Mouse (Mus musculus): ENCODE data around the gene Dhdh.
A peak's percentile ranks its signal among the peaks of the same experiment; 100 is the strongest.
"Not testable (repeated sequence)": the region's sequence is repeated elsewhere in the genome, so short reads cannot be mapped to it uniquely, and the experiment has no call there.

Gene Dhdh

DNA sequence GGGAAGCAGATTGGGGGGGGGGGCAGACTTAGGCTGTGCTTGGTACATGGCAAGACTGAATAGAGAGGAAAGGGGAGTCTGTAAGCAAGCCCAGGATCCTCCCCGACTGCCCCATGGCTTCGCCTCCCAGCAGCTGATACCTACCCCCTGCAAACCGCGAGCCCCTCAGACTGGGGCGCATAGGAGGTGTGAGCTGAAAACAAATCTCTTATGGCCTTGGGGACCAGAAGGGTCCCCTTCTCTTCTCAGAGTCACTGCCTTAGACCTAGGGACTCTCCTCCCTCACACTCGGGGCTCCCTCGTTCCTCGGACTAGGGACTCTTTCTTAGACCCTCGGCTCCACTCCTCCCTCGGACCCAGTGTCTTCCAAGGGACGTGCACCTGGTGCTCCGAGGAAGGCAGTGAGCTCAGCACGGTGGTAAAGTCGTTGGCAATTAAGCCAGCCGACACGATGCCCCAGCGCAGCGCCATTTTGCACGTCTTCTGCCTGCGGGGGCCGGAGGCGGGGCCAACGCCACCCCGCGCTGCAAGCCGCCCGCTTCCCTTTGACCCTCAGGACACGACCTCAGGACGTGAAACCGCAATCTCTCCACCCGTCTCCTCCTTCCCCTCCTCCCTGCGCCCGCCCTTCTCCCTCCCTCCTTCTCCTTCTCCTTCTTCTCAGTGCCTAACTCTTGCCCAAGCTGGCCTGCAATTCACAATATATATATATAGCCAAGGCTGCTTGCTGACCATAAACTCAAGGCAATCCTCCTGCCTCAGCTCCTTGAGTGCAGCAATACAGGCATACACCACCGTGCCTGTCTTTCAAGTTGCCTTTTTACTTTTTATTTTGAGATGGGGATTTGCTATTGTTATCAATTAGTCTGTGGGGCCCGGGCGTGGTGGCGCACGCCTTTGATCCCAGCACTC, at the start of gene Dhdh:
TSS of gene Dhdh (minus strand) at position 513 of the 912 bp plus-strand sequence.
- peak; percentile 51 for DNase-seq

DNA sequence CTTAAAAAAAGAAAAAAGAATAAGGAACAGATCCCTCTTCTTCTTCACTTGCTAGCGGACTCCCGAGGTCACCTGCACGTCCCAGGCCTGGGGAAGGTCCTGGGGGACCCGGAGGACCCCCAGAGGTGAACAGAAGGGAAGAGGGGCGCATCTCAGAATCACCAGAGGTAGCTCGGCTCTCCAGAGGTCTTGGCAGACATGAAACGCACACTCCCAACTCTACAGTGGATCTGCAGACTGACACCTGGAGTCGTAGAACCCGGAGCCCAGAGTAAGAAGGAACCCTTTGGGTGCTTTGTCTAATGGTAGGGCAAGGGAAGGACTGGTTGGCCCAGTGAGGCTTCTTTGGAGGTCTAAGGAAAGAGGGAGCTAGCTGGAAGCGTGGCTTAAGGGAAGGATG, 49.0 kb upstream of the Dhdh start:
- DNase-seq, result no peak

- DNase-seq, result no peak
Observed at GRCm38 (mm10) chr7:45535676-45536075, 47.1 kb upstream of the Dhdh start.

DNA sequence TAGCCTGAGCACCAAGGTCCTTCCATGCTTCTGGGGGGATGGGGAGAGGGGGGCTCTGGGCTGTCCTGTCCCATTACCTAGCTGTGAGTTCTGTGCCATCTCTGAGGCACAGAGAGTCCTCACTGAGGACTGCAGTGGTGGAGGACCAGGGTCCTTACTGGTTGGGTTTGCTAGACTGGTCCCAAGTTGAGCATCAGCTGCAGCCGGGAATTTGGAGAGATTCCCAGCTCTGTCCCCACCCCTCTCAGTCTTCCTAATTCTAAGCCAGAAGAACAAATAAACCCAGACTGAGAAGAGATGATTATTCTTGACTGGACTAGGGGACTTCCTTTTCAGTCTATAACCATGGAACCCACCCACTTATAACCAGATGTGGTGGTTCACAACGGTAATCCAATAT, 42.0 kb upstream of the Dhdh start:
- no peak for DNase-seq

- no peak for DNase-seq
Observed at GRCm38 (mm10) chr7:45529461-45529860, 40.9 kb upstream of the Dhdh start.

DNA sequence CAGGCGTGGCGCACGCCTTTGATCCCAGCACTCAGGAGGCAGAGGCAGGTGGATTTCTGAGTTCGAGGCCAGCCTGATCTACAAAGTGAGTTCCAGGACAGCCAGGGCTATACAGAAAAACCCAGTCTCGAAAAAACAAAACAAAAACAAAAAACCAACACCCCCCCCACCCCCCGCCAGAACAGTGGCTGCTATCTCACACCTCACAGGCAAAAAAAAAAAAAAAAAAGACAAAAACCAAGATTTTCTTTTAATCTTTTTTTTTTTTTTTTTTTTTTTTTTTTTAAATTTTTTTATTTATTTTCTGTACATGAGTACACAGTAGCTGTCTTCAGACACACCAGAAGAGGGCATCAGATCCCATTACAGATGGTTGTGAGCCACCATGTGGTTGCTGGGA, 38.6 kb upstream of the Dhdh start:
- not testable (repeated sequence) for DNase-seq

GRCm38 (mm10) chr7:45526474-45527120, 38.0 kb upstream of the Dhdh start:
- no peak for DNase-seq

DNA sequence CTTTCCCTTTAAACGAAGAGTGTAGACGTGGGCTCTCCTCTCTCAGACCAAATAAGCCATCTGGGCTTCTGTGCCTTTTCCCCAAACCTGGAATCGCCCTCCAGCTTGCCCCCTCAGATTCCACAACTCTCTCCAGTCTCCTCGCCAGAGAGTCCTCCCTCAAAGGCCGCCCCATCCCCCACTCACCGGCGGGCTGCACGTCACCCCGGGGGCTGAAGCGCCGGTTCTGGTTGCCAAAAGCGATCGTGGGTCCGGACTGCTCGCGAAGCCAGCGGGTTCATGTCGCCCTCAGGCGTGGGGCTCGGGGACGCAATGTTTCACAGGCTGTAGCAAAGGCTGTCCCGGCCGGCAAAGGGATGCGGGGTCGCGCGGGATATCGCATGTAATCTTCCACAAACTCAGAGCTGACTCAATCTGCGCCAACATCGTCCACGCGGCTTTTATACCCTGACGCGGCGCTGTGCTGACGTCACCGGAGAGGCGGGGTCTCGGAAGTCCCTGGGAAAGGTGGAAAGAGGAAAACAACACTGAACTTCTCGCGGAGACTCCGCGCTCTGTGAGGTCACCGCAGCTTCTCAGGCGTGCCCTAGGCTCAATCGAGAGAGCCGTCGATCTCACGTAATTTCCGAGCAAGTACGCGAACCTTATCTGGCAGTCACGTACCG, 37.3 kb upstream of the Dhdh start, which contains the start of the genes Ppp1r15a and Plekha4:
TSS of gene Ppp1r15a (minus strand) at position 460 of the 665 bp plus-strand sequence.
TSS of gene Plekha4 (plus strand) at position 522 of the 665 bp plus-strand sequence.
- DNase-seq, result peak; percentile 93

DNA sequence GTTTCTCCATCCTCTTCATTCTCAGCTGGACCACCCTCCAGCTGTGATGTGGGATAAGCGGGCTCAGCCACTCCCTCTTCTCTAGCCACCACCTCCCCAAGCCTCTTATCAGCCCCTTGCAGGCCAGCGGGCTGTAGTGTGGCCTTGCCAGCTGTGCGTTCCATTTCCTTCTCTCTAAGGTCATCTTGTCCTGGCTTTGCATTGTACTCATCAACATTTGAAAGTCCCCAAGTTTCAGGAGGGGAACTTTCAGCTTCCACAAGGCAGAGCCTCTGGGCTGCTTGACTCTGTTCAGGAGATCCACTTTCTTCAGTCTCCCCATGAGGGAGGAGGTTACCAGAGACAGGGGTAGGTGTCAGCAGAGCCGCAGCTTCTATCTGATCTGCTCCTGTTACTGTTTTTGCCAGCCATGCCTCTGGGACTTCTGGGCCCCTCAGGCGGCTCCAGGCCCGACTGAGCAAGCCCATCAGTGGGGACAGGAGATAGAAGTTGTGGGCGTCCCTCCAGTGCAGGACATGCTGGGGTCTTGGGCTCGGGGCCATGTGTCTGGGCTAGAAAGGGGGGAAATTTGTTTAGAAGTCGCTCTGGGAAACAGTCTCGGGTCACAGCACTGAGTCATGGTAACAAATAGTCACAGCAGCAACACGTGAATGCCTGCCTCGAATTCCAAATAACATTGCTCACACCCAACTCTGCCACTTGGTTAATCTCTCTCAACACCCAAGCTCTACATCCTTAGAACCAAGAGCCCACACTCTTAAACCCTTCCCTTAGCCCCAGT, 36.4 kb upstream of the Dhdh start:
- DNase-seq, result peak; percentile 27

GRCm38 (mm10) chr7:45523678-45524170, 35.1 kb upstream of the Dhdh start:
- DNase-seq, result no peak

GRCm38 (mm10) chr7:45522957-45523676, 34.5 kb upstream of the Dhdh start:
- no peak for DNase-seq

DNA sequence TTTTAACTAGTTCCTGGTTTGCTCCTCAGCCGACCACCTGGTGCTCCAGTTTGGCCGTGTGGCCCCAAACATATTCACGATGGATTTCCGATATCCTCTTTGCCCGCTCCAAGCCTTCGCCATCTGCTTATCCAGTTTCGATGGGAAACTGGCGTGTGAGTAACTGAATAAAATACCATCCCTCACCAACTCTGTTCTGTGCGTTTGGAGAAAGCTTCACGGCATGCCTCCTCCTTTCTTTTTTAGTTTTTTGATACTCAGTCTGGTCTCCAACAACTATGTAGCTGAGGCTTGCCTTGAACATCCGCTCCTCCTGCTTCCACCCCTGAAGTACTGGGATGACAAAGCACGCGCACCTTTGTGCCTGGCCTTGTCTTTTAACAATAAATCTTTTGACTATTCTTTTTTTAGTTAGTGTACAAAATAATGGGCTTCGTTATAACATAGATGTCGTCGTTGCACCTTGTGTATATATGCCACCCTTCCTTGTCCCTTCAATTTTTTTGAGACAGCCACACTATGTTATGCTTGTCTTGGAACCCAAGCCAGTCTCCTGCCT, 33.7 kb upstream of the Dhdh start:
- no peak for DNase-seq

DNA sequence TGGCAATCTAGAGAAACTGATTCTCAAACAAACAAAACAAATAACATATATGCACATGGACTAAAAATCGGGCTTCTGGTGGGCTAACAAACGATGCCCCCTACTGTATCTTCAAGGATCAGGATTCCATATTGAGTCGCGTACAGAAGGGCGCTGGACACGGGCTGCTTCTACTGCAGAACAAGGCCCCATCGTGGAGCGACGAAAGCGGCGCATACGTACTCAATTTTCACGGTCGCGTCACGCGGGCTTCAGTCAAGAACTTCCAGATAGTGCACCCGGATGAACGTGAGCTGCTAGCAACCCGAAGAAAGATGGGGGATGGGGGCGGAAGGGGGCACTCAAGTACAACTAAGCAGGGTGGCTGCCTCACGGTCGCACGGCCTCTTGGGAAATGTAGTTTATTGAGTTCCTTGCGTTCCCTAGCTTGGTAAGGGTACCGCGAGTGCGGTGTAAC, 33.2 kb upstream of the Dhdh start:
- peak; percentile 84 for DNase-seq

- no peak for DNase-seq
Observed at GRCm38 (mm10) chr7:45520605-45521004, 32.0 kb upstream of the Dhdh start.

DNA sequence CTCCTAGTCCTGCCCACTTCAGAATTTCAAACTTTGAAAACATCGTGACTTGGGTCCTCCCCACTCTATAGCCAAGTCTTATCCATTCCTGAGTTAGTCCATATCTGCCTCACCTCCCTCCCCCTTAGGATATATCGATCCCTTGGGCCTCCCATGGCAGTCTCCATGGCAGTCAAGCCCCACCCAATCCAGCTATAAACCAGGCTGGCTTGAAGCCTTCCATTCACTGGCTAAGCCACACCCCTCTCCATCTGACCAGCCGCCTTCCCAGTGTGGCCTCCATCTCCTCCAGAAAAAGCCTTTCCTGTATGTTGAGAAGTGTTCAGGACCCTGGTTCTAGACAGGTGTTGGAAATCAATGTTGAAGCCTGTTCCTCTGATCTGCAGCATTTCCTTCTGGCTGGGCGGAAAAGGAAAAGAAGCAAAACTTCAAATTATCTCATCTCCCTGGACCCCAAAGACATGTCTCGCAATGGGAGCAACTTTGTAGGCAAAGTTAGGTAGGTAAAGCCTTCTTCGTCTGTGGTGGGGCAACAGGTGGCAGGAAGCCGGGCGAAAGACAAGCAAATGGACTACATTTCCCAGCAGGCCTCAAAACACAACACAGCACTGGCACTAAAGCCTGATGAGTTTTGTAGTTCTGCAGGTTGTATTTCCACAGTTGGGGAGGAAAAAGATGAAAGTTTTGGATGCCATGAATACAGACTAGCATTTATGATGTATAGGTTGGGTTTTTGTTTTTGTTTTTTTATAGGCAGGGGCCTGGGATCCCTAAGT, 30.9 kb upstream of the Dhdh start:
- DNase-seq, result peak; percentile 29

DNA sequence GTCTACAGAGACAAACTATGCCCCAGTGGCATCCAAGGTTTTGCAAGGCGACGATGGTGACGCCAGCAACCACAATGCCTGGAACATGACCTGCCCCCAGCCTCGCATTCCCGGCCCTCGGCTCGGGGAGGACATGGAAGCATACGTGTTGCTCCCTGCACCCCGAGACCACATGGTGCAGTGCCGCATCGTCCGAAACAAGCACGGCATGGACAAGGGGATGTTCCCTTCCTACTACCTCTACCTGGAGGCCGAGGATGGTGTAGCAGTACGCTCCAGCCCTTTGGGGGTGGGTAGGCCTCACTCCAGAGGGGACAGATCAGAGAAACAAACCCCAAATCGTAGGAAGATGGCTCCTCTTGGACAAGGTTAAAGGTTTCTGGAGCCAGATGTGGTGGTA, 30.0 kb upstream of the Dhdh start:
- no peak for DNase-seq

- DNase-seq, result not testable (repeated sequence)
Observed at GRCm38 (mm10) chr7:45516846-45517245, 28.2 kb upstream of the Dhdh start.

DNA sequence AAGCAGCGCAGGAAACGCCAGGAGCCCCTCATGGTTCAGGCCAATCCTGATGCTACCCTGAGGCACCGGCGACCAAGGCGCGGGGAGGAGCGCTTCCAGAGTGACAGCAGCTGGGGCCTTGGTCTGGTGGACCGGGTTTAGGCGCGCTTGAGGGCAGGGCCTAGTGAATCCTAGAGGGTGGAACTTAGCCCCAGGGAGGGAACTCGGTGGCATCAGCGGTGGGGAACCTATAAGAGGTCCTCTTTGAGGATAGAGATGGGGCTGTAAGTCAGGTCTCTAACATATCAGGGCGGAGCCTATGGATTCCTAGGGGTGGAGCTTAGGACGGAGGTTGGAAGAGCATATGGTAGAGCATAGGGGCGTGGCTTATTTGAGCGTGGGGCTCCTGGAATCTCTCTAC, 26.8 kb upstream of the Dhdh start:
- DNase-seq, result no peak

DNA sequence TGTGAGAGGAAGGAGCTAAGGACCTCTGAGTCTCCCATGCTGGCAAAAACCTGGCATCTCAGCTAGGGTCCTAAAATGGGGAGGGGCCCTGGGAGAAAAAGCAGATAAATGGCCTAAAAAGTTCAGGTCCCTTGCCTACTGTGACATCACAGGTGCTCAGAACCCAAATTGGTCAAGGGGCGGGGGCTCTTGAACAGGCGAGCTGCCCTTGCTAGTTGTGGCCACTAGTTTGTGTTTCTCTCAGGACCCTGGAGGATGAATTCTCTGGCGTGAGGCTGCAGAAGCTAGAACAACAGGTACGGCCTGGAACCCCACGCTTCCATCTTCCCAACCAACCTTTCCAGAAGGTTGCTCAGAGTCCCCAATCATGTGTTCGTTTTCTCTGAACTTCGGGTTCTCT, 25.8 kb upstream of the Dhdh start:
- no peak for DNase-seq

All from right cerebral cortex, postnatal 4 days (tissue).